Mouse (Mus musculus): ENCODE results near the gene Ift81. TPM values are rescaled to one million over a fixed set of nuclear protein-coding genes. Genes with fewer than 3 reads are reported as not detected.

The Ift81 gene
- 6.4 and 7.4 TPM in 2 replicates for total RNA-seq (2012; rRNA removed)

GRCm38 (mm10) chr5:122613908-122614732 lies at the start of gene Ift81:
TSS of gene Ift81 (minus strand) at chr5:122614518.
- peak; percentile 88 for DNase-seq (ENCODE audit: low read depth, low spot score)
- no peaks in the 10 kb centered on the region for H3K36me3 ChIP-seq (ENCODE audit: control insufficient read depth, insufficient read depth, low read length, poor library complexity, severe bottlenecking)
- TF ChIP-seq CHD2 (IDR thresholded peaks at IDR 0.05; ENCODE audit: low read depth, low read length), result no peak
- TF ChIP-seq MAFK (IDR thresholded peaks at IDR 0.05; ENCODE audit: insufficient read depth, low read depth, low read length), result no peak
- no peak for TF ChIP-seq ZNF384 (IDR thresholded peaks at IDR 0.05; ENCODE audit: low read depth, low read length)
- TF ChIP-seq ZC3H11A (IDR thresholded peaks at IDR 0.05; ENCODE audit: borderline replicate concordance, low read depth, low read length), result no peak
- TF ChIP-seq HCFC1 (IDR thresholded peaks at IDR 0.05; ENCODE audit: borderline replicate concordance, insufficient read depth, low read length), result no peak
- in situ Hi-C loops (cut with MboI; ENCODE audit: low sequenced_read_pairs in 2 of 2, unreplicated experiment in 2 of 2), result no loop called here
- H3K4me1 ChIP-seq (ENCODE audit: control insufficient read depth in 2 of 2, insufficient read depth in 2 of 2, low read length in 2 of 2, poor library complexity in 1 of 2), result no peaks in the 10 kb centered on the region
- H3K4me3 ChIP-seq (ENCODE audit: insufficient read depth in 1 of 2, low read depth in 1 of 2, low read length in 2 of 2, poor library complexity in 1 of 2, severe bottlenecking in 1 of 2), result peak within 1 kb of the TSS; percentile 78 to 92
- H3K9me3 ChIP-seq (ENCODE audit: control insufficient read depth, insufficient read depth, low read depth, low read length), result no peaks in the 10 kb centered on the region
- no peak within 1 kb of the TSS for H3K27ac ChIP-seq (ENCODE audit: insufficient read depth, low read depth, low read length, poor library complexity, severe bottlenecking)
- peak within 1 kb of the TSS; percentile 89 for H3K9ac ChIP-seq (ENCODE audit: insufficient read depth, low read depth, low read length, poor library complexity, severe bottlenecking)

- Histone ChIP-seq H3K4me1 (ENCODE audit: control insufficient read depth in 2 of 2, insufficient read depth in 2 of 2, low read length in 2 of 2, poor library complexity in 1 of 2) (peaks cover 0 to 9% of the 10 kb centered on the region in 2 experiments; a peak in 1 of 4 replicates), H3K36me3 (ENCODE audit: control insufficient read depth, insufficient read depth, low read length, poor library complexity, severe bottlenecking) (no peaks in the 10 kb centered on the region), H3K9me3 (ENCODE audit: control insufficient read depth, insufficient read depth, low read depth, low read length) (no peaks in the 10 kb centered on the region), H3K9ac (ENCODE audit: insufficient read depth, low read depth, low read length, poor library complexity, severe bottlenecking) (no peak overlapping the region), H3K27ac (ENCODE audit: insufficient read depth, low read depth, low read length, poor library complexity, severe bottlenecking) (no peak overlapping the region), H3K4me3 (ENCODE audit: insufficient read depth in 1 of 2, low read depth in 1 of 2, low read length in 2 of 2, poor library complexity in 1 of 2, severe bottlenecking in 1 of 2) (no peak overlapping the region)
- in situ Hi-C loops (cut with MboI; ENCODE audit: low sequenced_read_pairs in 2 of 2, unreplicated experiment in 2 of 2), result no loop called here
- TF ChIP-seq CHD2 (IDR thresholded peaks at IDR 0.05; ENCODE audit: low read depth, low read length), result no peak
- no peak for TF ChIP-seq HCFC1 (IDR thresholded peaks at IDR 0.05; ENCODE audit: borderline replicate concordance, insufficient read depth, low read length)
- TF ChIP-seq ZNF384 (IDR thresholded peaks at IDR 0.05; ENCODE audit: low read depth, low read length), result no peak
- no peak for TF ChIP-seq ZC3H11A (IDR thresholded peaks at IDR 0.05; ENCODE audit: borderline replicate concordance, low read depth, low read length)
- TF ChIP-seq MAFK (IDR thresholded peaks at IDR 0.05; ENCODE audit: insufficient read depth, low read depth, low read length), result no peak
- no peak for DNase-seq (ENCODE audit: low read depth, low spot score)
Observed at GRCm38 (mm10) chr5:122662501-122662900, 48.2 kb upstream of the Ift81 start.

- peaks cover 0 to 10% of the 10 kb centered on the region in 2 experiments; a peak in 1 of 4 replicates for H3K4me1 ChIP-seq (ENCODE audit: control insufficient read depth in 2 of 2, insufficient read depth in 2 of 2, low read length in 2 of 2, poor library complexity in 1 of 2)
- no peaks in the 10 kb centered on the region for H3K9me3 ChIP-seq (ENCODE audit: control insufficient read depth, insufficient read depth, low read depth, low read length)
- no peak for DNase-seq (ENCODE audit: low read depth, low spot score)
- no peaks in the 10 kb centered on the region for H3K36me3 ChIP-seq (ENCODE audit: control insufficient read depth, insufficient read depth, low read length, poor library complexity, severe bottlenecking)
- no peak overlapping the region for H3K9ac ChIP-seq (ENCODE audit: insufficient read depth, low read depth, low read length, poor library complexity, severe bottlenecking)
- in situ Hi-C loops (cut with MboI; ENCODE audit: low sequenced_read_pairs in 2 of 2, unreplicated experiment in 2 of 2), result no loop called here
- no peak overlapping the region for H3K27ac ChIP-seq (ENCODE audit: insufficient read depth, low read depth, low read length, poor library complexity, severe bottlenecking)
- H3K4me3 ChIP-seq (ENCODE audit: insufficient read depth in 1 of 2, low read depth in 1 of 2, low read length in 2 of 2, poor library complexity in 1 of 2, severe bottlenecking in 1 of 2), result no peak overlapping the region
- TF ChIP-seq HCFC1 (IDR thresholded peaks at IDR 0.05; ENCODE audit: borderline replicate concordance, insufficient read depth, low read length) (no peak), ZC3H11A (IDR thresholded peaks at IDR 0.05; ENCODE audit: borderline replicate concordance, low read depth, low read length) (no peak), MAFK (IDR thresholded peaks at IDR 0.05; ENCODE audit: insufficient read depth, low read depth, low read length) (no peak)
Observed at GRCm38 (mm10) chr5:122656808-122657207, 42.5 kb upstream of the Ift81 start.

DNA sequence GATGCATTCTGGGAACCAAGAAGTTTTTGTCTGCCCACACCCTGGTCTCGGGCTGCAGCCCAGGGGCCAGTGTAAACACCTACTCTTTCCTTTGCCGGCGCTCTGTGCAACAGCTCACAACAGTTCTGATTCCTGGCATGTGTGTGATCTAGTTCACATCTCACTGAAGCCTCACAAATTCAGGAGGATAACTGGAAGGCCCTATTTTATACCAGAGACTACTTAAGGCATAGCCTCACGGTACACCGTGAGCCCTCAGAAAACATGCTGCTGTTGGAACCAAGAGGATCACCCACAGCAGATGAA lies 39.9 kb upstream of the Ift81 start:
- H3K36me3 ChIP-seq (ENCODE audit: control insufficient read depth, insufficient read depth, low read length, poor library complexity, severe bottlenecking), result no peaks in the 10 kb centered on the region
- no peak overlapping the region for H3K27ac ChIP-seq (ENCODE audit: insufficient read depth, low read depth, low read length, poor library complexity, severe bottlenecking)
- peaks cover 0 to 10% of the 10 kb centered on the region in 2 experiments; a peak in 1 of 4 replicates for H3K4me1 ChIP-seq (ENCODE audit: control insufficient read depth in 2 of 2, insufficient read depth in 2 of 2, low read length in 2 of 2, poor library complexity in 1 of 2)
- in situ Hi-C loops (cut with MboI; ENCODE audit: low sequenced_read_pairs in 2 of 2, unreplicated experiment in 2 of 2), result no loop called here
- no peak for TF ChIP-seq MAFK (IDR thresholded peaks at IDR 0.05; ENCODE audit: insufficient read depth, low read depth, low read length)
- TF ChIP-seq HCFC1 (IDR thresholded peaks at IDR 0.05; ENCODE audit: borderline replicate concordance, insufficient read depth, low read length), result no peak
- no peak for TF ChIP-seq ZNF384 (IDR thresholded peaks at IDR 0.05; ENCODE audit: low read depth, low read length)
- TF ChIP-seq ZC3H11A (IDR thresholded peaks at IDR 0.05; ENCODE audit: borderline replicate concordance, low read depth, low read length), result no peak
- TF ChIP-seq CHD2 (IDR thresholded peaks at IDR 0.05; ENCODE audit: low read depth, low read length), result no peak
- no peak overlapping the region for H3K4me3 ChIP-seq (ENCODE audit: insufficient read depth in 1 of 2, low read depth in 1 of 2, low read length in 2 of 2, poor library complexity in 1 of 2, severe bottlenecking in 1 of 2)
- H3K9me3 ChIP-seq (ENCODE audit: control insufficient read depth, insufficient read depth, low read depth, low read length), result no peaks in the 10 kb centered on the region
- H3K9ac ChIP-seq (ENCODE audit: insufficient read depth, low read depth, low read length, poor library complexity, severe bottlenecking), result no peak overlapping the region
- DNase-seq (ENCODE audit: low read depth, low spot score), result no peak
